Comparison of ENCODE assay signal across 7 mouse cellular contexts in the genomic region with DNA sequence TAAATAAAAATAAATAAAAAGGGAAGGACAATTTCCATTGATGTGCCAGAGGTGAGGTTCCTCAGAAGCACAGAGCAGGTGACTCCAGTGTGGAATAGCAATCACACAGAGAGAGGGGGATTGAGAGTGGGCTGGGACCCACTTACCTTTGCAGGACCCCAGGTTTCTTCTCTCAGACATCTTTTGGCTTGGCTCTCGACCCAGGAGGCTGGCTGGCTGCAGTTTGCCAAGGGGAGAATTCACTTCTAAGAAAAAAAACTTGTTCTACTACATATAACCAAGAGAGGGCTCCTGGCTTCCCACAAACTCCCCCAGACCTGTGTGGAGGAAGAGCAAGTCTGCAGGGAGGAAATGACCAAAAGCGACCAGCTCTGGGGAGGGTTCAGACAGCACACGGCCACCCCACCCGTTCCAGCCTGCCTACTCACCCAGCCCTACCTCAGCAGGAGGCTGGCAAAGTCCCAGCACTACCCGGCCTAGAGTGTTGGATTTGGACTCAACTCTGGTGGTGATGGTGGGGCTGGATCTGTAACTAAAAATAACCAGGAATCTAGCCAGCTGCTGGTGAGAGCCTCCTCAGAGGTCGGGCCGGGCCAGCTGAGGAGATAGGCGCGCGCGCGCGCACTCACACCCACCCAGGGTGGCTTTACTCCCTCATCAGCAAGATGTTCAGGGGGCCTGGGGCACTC. TPM values are rescaled to one million over a fixed set of nuclear protein-coding genes. Genes with fewer than 3 reads are reported as not detected.
A peak's percentile ranks its signal among the peaks of the same experiment; 100 is the strongest.
DNase-seq lines count a peak whose midpoint lies in the region; ATAC-seq and TF ChIP-seq lines count a peak whose summit lies in the region.

No protein-coding gene starts in this region.

- peaks cover 85% of the 10 kb centered on the region for H3K4me1 ChIP-seq in G1E (ENCODE audit: insufficient read depth, low read depth, low read length)
- H3K4me1 ChIP-seq in forebrain, embryonic 14.5 days (ENCODE audit: control insufficient read depth, insufficient read depth, low read length): peaks cover 52% of the 10 kb centered on the region
- H3K4me1 ChIP-seq in hindbrain, embryonic 11.5 days (replicated peaks; ENCODE audit: control insufficient read depth, insufficient read depth, low read length): peaks cover 32% of the 10 kb centered on the region
- H3K4me1 ChIP-seq in limb, embryonic 14.5 days (ENCODE audit: control insufficient read depth, insufficient read depth, low read length): peaks cover 68% of the 10 kb centered on the region
- H3K4me1 ChIP-seq in midbrain, postnatal 0 days (ENCODE audit: insufficient read depth, low read length): peaks cover 23% of the 10 kb centered on the region

- no peak for DNase-seq in G1E (ENCODE audit: low spot score)
- DNase-seq in adrenal gland, postnatal 36 days: peak; percentile 69 to 77
- DNase-seq in forebrain, embryonic 14.5 days (ENCODE audit: low spot score): peak; percentile 37
- DNase-seq in hindbrain, embryonic 11.5 days (ENCODE audit: low spot score): no peak
- peak; percentile 68 for DNase-seq in limb, embryonic 14.5 days (ENCODE audit: low spot score)
- peak; percentile 31 for DNase-seq in midbrain, postnatal 0 days (ENCODE audit: low spot score)
- DNase-seq in layer of hippocampus, adult 9-11 months: no peak

- no peak for TF ChIP-seq CTCF in G1E (IDR thresholded peaks at IDR 0.05; ENCODE audit: low read depth, low read length)
- TF ChIP-seq CTCF in midbrain, postnatal 0 days (IDR thresholded peaks at IDR 0.05): no peak

- H3K4me3 ChIP-seq in G1E (ENCODE audit: low read depth, low read length): peak overlapping the region; percentile 76; the same call in 1 of the 2 replicates
- peak overlapping the region; percentile 94 for H3K4me3 ChIP-seq in forebrain, embryonic 14.5 days (ENCODE audit: low read depth, low read length)
- H3K4me3 ChIP-seq in hindbrain, embryonic 11.5 days (ENCODE audit: low read depth, low read length): peak overlapping the region; percentile 6; the same call in 1 of the 2 replicates
- peak overlapping the region; percentile 93 for H3K4me3 ChIP-seq in limb, embryonic 14.5 days (replicated peaks; ENCODE audit: low read length)
- H3K4me3 ChIP-seq in midbrain, postnatal 0 days (ENCODE audit: low read depth, low read length): peak overlapping the region; percentile 91; the same call in 1 of the 2 replicates

- no peak for ATAC-seq in G1E (ENCODE audit: extremely low read depth, insufficient number of reproducible peaks, low FRiP score, poor library complexity, severe bottlenecking)
- no peak for ATAC-seq in forebrain, embryonic 14.5 days
- no peak for ATAC-seq in hindbrain, embryonic 11.5 days (ENCODE audit: low FRiP score)
- no peak for ATAC-seq in limb, embryonic 14.5 days (ENCODE audit: low FRiP score, low read depth)
- no peak for ATAC-seq in midbrain, postnatal 0 days (ENCODE audit: low FRiP score)

- peak overlapping the region; percentile 100 for H3K27ac ChIP-seq in forebrain, embryonic 14.5 days (ENCODE audit: low read depth, low read length)
- H3K27ac ChIP-seq in hindbrain, embryonic 11.5 days (ENCODE audit: low read depth, low read length): peak overlapping the region; percentile 43
- H3K27ac ChIP-seq in limb, embryonic 14.5 days (replicated peaks; ENCODE audit: low read depth, low read length): peak overlapping the region; percentile 100
- peak overlapping the region; percentile 99 for H3K27ac ChIP-seq in midbrain, postnatal 0 days (ENCODE audit: low read depth, low read length)

- no peak for TF ChIP-seq POLR2A in limb, embryonic 14.5 days (IDR thresholded peaks at IDR 0.05; ENCODE audit: borderline replicate concordance, extremely low read depth, insufficient read depth, insufficient read length)

- WGBS in forebrain, embryonic 14.5 days: 21% methylated on average over 13 of the region's 13 CpGs
- 30% methylated on average over 13 of the region's 13 CpGs for WGBS in hindbrain, embryonic 11.5 days
- WGBS in limb, embryonic 14.5 days: 24% methylated on average over 13 of the region's 13 CpGs
- WGBS in midbrain, postnatal 0 days: 18% methylated on average over 13 of the region's 13 CpGs

- H3K27me3 ChIP-seq in G1E (ENCODE audit: insufficient read depth, low read length): no peaks in the 10 kb centered on the region
- no peaks in the 10 kb centered on the region for H3K27me3 ChIP-seq in forebrain, embryonic 14.5 days (replicated peaks; ENCODE audit: control insufficient read depth, insufficient read depth, low read length)
- no peaks in the 10 kb centered on the region for H3K27me3 ChIP-seq in hindbrain, embryonic 11.5 days (ENCODE audit: control insufficient read depth, insufficient read depth, low read length)
- no peaks in the 10 kb centered on the region for H3K27me3 ChIP-seq in limb, embryonic 14.5 days (ENCODE audit: control insufficient read depth, insufficient read depth, low read length)
- no peaks in the 10 kb centered on the region for H3K27me3 ChIP-seq in midbrain, postnatal 0 days (ENCODE audit: insufficient read depth, low read length)

- H3K4me2 ChIP-seq in forebrain, embryonic 14.5 days (ENCODE audit: low read length): peak overlapping the region; percentile 90
- H3K4me2 ChIP-seq in hindbrain, embryonic 11.5 days (replicated peaks; ENCODE audit: low read depth, low read length): peak overlapping the region; percentile 100
- peak overlapping the region; percentile 100 for H3K4me2 ChIP-seq in limb, embryonic 14.5 days (replicated peaks; ENCODE audit: low read depth, low read length, severe bottlenecking)
- peak overlapping the region; percentile 99 for H3K4me2 ChIP-seq in midbrain, postnatal 0 days (ENCODE audit: low read depth, low read length, poor library complexity, severe bottlenecking)

- H3K9ac ChIP-seq in forebrain, embryonic 14.5 days (ENCODE audit: low read length): peak overlapping the region; percentile 100
- peak overlapping the region; percentile 100; the same call in 1 of the 2 replicates for H3K9ac ChIP-seq in hindbrain, embryonic 11.5 days (ENCODE audit: low read depth, low read length)
- H3K9ac ChIP-seq in limb, embryonic 14.5 days (ENCODE audit: low read depth, low read length, severe bottlenecking): no peak overlapping the region
- H3K9ac ChIP-seq in midbrain, postnatal 0 days (replicated peaks; ENCODE audit: low read length, poor library complexity, severe bottlenecking): peak overlapping the region; percentile 97; the same call in 1 of the 2 replicates

- peaks cover 64% of the 10 kb centered on the region for H3K36me3 ChIP-seq in G1E (replicated peaks)
- H3K36me3 ChIP-seq in forebrain, embryonic 14.5 days (ENCODE audit: control insufficient read depth, insufficient read depth, low read length): peaks cover 64% of the 10 kb centered on the region
- H3K36me3 ChIP-seq in hindbrain, embryonic 11.5 days (ENCODE audit: control insufficient read depth, insufficient read depth, low read length): no peaks in the 10 kb centered on the region
- peaks cover 42% of the 10 kb centered on the region for H3K36me3 ChIP-seq in limb, embryonic 14.5 days (ENCODE audit: control insufficient read depth, insufficient read depth, low read length)
- no peaks in the 10 kb centered on the region for H3K36me3 ChIP-seq in midbrain, postnatal 0 days (ENCODE audit: insufficient read depth, low read length)

- H3K9me3 ChIP-seq in G1E (replicated peaks): no peaks in the 10 kb centered on the region
- no peaks in the 10 kb centered on the region for H3K9me3 ChIP-seq in forebrain, embryonic 14.5 days (replicated peaks; ENCODE audit: control insufficient read depth, low read length)
- H3K9me3 ChIP-seq in hindbrain, embryonic 11.5 days (ENCODE audit: control insufficient read depth, low read length): no peaks in the 10 kb centered on the region
- H3K9me3 ChIP-seq in limb, embryonic 14.5 days (ENCODE audit: control insufficient read depth, low read length): no peaks in the 10 kb centered on the region
- no peaks in the 10 kb centered on the region for H3K9me3 ChIP-seq in midbrain, postnatal 0 days (ENCODE audit: low read length)

RNA-seq across cellular contexts. Expression of a gene that starts 1.8 kb away (rescaled TPM):
- total RNA-seq in G1E (2014; fragmentation: Nextera tagmentation) (not detected in 2 replicates), G1E (2017) (0.52 and 1.7 TPM in 2 replicates)
- polyA plus RNA-seq in G1E (2012): 0.26 and 0.59 TPM in 2 replicates
- total RNA-seq in adrenal gland, postnatal 36 days (2021): 1 to 10 TPM; 1.2 to 1.4 TPM
- 6.8 and 10.5 TPM in 2 replicates for polyA plus RNA-seq in forebrain, embryonic 14.5 days (2014; fragmentation: Nextera tagmentation; extraction: Ambion mirVana)
- 1.7 and 2.0 TPM in 2 replicates for polyA plus RNA-seq in hindbrain, embryonic 11.5 days (2014; fragmentation: Nextera tagmentation; extraction: Ambion mirVana)
- 5.8 and 6.6 TPM in 2 replicates for polyA plus RNA-seq in limb, embryonic 14.5 days (2012; rRNA removed)
- polyA plus RNA-seq in limb, embryonic 14.5 days (2014; fragmentation: Nextera tagmentation; extraction: Ambion mirVana): 3.9 and 4.9 TPM in 2 replicates
- 37.2 and 47.8 TPM in 2 replicates for total RNA-seq in midbrain, postnatal 0 days (2014; rRNA removed)
- 41.7 and 45.3 TPM in 2 replicates for polyA plus RNA-seq in midbrain, postnatal 0 days (2015; fragmentation: Nextera tagmentation; extraction: Ambion mirVana)

RNA-seq across cellular contexts. Expression of a gene that starts 7.7 kb away (rescaled TPM):
- total RNA-seq in G1E (2014; fragmentation: Nextera tagmentation): 76.5 and 76.7 TPM in 2 replicates
- 2.1 and 2.3 TPM in 2 replicates for total RNA-seq in G1E (2017)
- polyA plus RNA-seq in G1E (2012): 89.4 and 90.6 TPM in 2 replicates
- 10 to 100 TPM; 24.9 to 26.0 TPM for total RNA-seq in adrenal gland, postnatal 36 days (2021)
- polyA plus RNA-seq in forebrain, embryonic 14.5 days (2014; fragmentation: Nextera tagmentation; extraction: Ambion mirVana): 8.6 and 11.6 TPM in 2 replicates
- polyA plus RNA-seq in hindbrain, embryonic 11.5 days (2014; fragmentation: Nextera tagmentation; extraction: Ambion mirVana): 11.0 and 14.2 TPM in 2 replicates
- 15.0 and 17.5 TPM in 2 replicates for polyA plus RNA-seq in limb, embryonic 14.5 days (2012; rRNA removed)
- polyA plus RNA-seq in limb, embryonic 14.5 days (2014; fragmentation: Nextera tagmentation; extraction: Ambion mirVana): 11.7 and 13.2 TPM in 2 replicates
- 5.3 and 5.9 TPM in 2 replicates for total RNA-seq in midbrain, postnatal 0 days (2014; rRNA removed)
- polyA plus RNA-seq in midbrain, postnatal 0 days (2015; fragmentation: Nextera tagmentation; extraction: Ambion mirVana): 7.2 and 8.8 TPM in 2 replicates

RNA-seq across cellular contexts. Expression of a gene that starts 34.9 kb away (rescaled TPM):
- total RNA-seq in G1E (2014; fragmentation: Nextera tagmentation): 11.6 and 24.2 TPM in 2 replicates
- 22.8 and 25.4 TPM in 2 replicates for total RNA-seq in G1E (2017)
- polyA plus RNA-seq in G1E (2012): 50.1 and 65.2 TPM in 2 replicates
- 10 to 100 TPM; 23.4 to 31.5 TPM for total RNA-seq in adrenal gland, postnatal 36 days (2021)
- polyA plus RNA-seq in forebrain, embryonic 14.5 days (2014; fragmentation: Nextera tagmentation; extraction: Ambion mirVana): 52.5 and 63.5 TPM in 2 replicates
- 73.5 and 78.7 TPM in 2 replicates for polyA plus RNA-seq in hindbrain, embryonic 11.5 days (2014; fragmentation: Nextera tagmentation; extraction: Ambion mirVana)
- polyA plus RNA-seq in limb, embryonic 14.5 days (2012; rRNA removed): 44.0 and 47.0 TPM in 2 replicates
- polyA plus RNA-seq in limb, embryonic 14.5 days (2014; fragmentation: Nextera tagmentation; extraction: Ambion mirVana): 61.1 and 65.1 TPM in 2 replicates
- 26.1 and 26.5 TPM in 2 replicates for total RNA-seq in midbrain, postnatal 0 days (2014; rRNA removed)
- polyA plus RNA-seq in midbrain, postnatal 0 days (2015; fragmentation: Nextera tagmentation; extraction: Ambion mirVana): 76.3 and 81.8 TPM in 2 replicates

RNA-seq across cellular contexts. Expression of a gene that starts 48.2 kb away (rescaled TPM):
- total RNA-seq in G1E (2014; fragmentation: Nextera tagmentation): not detected in 2 replicates
- not detected in 2 replicates for total RNA-seq in G1E (2017)
- polyA plus RNA-seq in G1E (2012): not detected in 2 replicates
- 1 to 10 TPM; 1.6 to 2.4 TPM for total RNA-seq in adrenal gland, postnatal 36 days (2021)
- polyA plus RNA-seq in forebrain, embryonic 14.5 days (2014; fragmentation: Nextera tagmentation; extraction: Ambion mirVana): not detected in 2 replicates
- polyA plus RNA-seq in hindbrain, embryonic 11.5 days (2014; fragmentation: Nextera tagmentation; extraction: Ambion mirVana): not detected in 2 replicates
- polyA plus RNA-seq in limb, embryonic 14.5 days (2012; rRNA removed): not detected in 2 replicates
- not detected in 2 replicates for polyA plus RNA-seq in limb, embryonic 14.5 days (2014; fragmentation: Nextera tagmentation; extraction: Ambion mirVana)
- total RNA-seq in midbrain, postnatal 0 days (2014; rRNA removed): not detected in 2 replicates
- not detected in 2 replicates for polyA plus RNA-seq in midbrain, postnatal 0 days (2015; fragmentation: Nextera tagmentation; extraction: Ambion mirVana)

Comparison
In these comparisons a context has a peak if more than half of its experiments do, and no peak if none do; other contexts are left out.
1. DNase-seq: peak in adrenal gland, postnatal 36 days (2 of 2), forebrain, embryonic 14.5 days (single experiment), limb, embryonic 14.5 days (single experiment) and midbrain, postnatal 0 days (single experiment); none in G1E (single experiment), hindbrain, embryonic 11.5 days (single experiment) and layer of hippocampus, adult 9-11 months (single experiment).
2. H3K4me3 ChIP-seq: peak in every context shown above with its lines; median percentile 94 in forebrain, embryonic 14.5 days; 93 in limb, embryonic 14.5 days; 91 in midbrain, postnatal 0 days; 76 in G1E; 6 in hindbrain, embryonic 11.5 days.
3. H3K27ac ChIP-seq: peak in every context shown above with its lines; median percentile 100 in forebrain, embryonic 14.5 days; 100 in limb, embryonic 14.5 days; 99 in midbrain, postnatal 0 days; 43 in hindbrain, embryonic 11.5 days.
4. Peak in every context shown above with its lines, with median percentiles within 50 percentile points of each other: H3K4me2 ChIP-seq.